Mouse (Mus musculus): ENCODE data around the gene Plekhg5.

Plekhg5 gene

GRCm38 (mm10) chr4:152097911-152098799 lies 25.9 kb downstream of the Plekhg5 start:
- peak; percentile 62 to 68 for DNase-seq

GRCm38 (mm10) chr4:152100541-152100940 lies 28.2 kb downstream of the Plekhg5 start:
- DNase-seq, result no peak

DNA sequence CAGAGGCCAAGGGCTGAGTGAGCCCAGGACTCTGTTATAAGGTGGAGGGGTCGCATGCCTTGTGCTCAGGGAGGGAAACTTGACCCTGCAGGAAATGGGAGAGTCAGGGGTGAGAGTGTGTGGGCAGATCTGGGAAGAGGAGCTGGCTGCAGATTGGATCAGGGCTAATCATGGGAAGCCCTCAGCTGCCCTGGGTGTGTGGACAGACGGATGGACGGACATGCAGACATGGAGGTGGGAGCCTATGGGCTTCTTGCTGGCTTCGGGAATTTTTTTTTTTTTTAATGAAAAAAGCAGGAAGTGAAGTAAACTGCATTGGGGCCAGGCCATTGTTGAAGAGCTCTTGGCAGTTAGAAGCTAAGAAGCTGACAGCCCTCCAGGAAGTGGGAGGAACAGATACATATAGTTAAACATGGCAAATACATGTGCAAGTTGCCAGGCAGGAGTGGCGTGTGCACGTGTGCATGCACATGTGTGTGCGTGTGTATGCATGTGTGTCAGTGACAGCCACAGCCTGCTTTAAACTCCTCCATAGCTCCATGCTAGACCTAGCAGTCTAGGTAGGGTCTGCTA lies 28.9 kb downstream of the Plekhg5 start:
- DNase-seq, result no peak

DNA sequence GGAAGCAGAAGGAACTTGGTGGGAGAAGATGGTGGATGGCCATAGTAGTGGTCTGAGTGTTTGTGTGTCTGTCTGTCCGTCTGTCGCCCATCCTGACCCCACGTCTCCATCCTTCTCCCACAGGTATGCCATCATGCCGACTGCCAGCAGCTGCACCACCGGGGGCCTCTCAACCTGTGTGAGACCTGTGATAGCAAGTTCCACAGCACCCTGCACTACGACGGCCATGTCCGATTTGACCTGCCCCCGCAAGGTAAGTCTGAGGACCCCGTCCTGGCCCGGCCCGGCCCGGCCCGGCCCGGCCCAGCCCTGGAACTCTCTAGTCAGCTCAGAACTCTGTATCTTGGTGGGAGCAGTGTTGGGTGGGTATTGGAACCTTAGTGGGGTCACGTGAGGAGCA lies 29.6 kb downstream of the Plekhg5 start:
- DNase-seq, result no peak

DNA sequence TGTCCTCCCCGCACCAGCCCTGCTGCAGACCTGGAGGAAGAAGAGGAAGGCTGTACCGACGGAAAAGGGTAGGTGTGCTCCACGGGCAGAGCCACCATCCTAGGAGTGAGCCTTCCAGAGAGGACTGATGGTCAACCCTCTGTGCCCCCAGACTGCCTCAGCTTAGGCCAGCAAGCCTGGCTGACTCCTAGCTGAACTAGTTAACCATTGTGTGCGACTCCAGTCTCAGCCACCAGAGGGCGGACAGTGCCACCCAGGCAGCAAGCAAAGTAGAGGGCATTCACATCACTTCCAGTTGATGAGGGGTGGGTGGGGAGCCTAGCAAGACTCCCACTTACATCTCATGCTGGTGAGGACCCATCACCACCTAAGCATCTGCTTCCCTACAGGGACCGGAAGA lies 30.7 kb downstream of the Plekhg5 start:
- DNase-seq, result peak; percentile 86 to 92

DNA sequence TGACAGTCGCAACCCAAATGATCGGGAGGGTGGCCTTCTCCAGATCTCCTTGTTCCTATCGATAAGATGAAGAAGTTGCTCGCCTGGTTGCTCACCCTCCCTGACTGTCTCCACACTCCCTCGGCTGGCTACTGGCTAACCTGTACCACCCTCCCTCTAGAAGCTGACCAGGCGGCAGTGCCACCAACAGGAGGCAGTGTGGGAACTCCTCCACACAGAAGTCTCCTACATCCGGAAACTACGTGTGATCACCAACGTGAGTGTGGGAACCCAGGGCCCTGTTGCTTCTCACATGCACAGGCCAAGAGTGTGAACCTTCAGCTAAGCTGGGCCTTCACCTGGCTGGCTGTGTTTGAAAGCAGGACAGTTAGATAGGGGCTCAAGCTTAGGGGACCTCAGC lies 34.4 kb downstream of the Plekhg5 start:
- DNase-seq, result no peak

DNA sequence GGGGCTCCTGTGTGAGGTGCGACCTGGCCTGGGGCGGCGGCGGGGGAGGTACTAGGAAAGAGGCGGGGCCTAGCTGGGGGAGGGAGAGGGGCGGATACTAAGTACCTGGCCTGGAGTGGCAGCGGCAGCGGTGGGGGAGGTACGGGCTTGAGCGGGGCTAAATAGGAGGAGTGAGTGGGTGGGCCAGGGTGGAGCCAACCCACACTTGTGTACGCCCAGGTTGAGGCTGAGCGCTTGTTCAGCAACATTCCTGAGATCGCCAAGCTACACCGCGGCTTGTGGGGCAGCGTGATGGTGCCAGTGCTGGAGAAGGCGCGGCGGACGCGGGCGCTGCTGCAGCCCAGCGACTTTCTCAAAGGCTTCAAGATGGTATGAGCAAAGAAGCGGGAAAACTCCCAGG lies 35.2 kb downstream of the Plekhg5 start:
- peak; percentile 91 to 97 for DNase-seq

- DNase-seq, result peak; percentile 91 to 95
Observed at GRCm38 (mm10) chr4:152107971-152108509, 35.7 kb downstream of the Plekhg5 start.

DNA sequence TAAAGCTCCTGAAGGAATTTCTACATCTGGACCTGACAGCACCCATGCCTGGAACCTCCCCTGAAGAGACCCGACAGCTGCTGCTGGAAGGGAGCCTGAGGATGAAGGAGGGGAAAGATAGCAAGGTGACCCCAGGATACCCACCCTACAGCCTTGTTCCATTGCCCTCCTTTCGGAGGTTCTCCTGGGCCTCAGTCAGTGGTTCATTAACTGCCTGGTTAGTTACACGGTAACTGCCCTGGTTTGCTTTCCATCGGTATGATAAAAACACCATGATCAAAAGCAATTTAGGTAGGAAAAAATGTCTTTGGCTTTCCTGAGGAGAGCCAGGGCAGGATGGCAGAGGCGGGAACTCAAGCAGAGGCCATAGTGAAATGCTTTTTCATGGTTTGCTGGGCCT lies 36.4 kb downstream of the Plekhg5 start:
- DNase-seq, result no peak

DNA sequence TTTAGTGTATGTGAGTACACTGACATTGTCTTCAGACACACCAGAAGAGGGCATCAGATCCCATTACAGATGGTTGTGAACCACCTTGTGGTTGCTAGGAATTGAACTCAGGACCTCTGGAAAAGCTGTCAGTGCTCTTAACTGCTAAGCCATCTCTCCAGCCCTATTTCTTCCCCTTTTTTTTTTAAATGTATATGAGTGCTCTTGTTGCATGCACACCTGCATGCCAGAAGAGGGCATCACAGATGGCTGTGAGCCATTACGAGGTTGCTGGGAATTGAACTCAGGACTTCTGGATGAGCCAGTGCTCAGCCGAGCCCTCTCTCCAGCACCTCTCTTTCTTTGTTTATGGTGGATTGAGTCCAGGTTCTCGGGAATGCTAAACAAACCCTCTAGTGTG lies 37.2 kb downstream of the Plekhg5 start:
- no peak for DNase-seq

DNA sequence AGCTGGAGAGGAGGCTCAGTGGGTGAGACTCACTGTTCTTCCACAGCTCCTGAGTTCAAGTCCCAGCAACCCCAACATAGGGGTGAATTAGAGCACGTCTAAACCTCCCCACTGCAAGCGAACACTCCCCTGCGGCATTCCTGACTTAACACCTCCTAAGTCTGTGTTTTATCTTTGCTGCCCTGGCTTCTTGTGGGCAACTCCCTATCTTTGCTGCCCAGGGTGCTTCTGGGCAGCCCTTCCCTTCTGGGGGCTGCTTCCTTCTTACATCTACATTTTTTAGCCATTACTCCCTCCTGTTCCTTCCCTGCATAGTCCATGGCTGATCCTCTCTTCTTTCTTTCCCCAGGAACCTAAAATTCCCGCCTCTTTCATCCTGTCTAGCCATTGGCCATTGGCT lies 38.4 kb downstream of the Plekhg5 start:
- no peak for DNase-seq

DNA sequence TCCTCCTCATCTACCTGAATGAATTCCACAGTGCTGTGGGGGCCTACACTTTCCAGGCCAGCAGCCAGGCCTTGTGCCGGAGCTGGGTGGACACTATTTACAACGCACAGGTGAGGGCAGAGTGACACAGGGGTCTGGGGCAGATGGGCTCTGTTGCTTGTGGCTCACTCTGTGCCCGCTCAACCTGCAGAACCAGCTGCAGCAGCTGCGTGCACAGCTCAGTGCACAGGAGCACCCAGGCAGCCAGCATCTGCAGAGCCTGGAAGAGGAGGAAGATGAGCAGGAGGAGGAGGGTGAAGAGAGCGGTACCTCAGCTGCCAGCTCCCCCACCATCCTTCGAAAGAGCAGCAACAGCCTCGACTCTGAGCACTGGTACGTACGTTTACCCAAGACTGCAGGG lies 40.0 kb downstream of the Plekhg5 start:
- DNase-seq, result no peak

- DNase-seq, result no peak
Observed at GRCm38 (mm10) chr4:152114080-152114479, 41.8 kb downstream of the Plekhg5 start.

DNA sequence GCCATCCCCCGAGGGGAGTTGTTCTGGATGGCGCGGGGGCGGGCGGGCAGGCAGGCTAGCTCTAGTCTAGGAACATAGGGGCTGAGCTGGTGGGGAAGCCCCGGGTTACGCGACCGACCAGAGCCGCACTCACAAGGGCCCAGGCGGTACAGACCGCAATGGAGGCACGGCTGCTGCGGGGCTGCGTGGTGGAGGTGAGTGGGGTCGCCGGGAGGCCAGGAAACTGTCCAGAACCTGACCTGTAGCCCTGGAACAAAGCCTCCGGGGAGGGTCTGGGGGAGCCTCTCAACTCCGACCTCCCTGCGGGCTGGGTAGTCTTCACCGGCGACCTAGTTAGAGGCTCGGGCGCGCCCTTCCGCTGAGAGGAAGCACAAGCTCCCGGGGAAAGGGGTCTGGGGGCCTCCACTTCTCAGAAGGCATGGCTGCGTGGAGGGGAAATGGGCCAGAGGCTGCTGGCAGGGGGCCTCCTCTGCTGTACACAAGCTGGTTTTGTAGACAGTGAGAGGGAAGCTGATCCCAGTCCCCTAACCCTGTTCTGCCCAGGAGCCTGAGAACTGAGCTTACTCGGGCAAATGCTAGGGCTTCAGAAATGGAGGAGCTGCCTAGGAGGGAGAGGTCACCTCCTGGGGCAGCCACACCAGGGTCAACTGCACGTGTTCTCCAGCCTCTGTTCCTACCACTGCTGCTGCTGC lies 43.8 kb downstream of the Plekhg5 start, which contains the start of gene Tnfrsf25:
Gene Tnfrsf25, plus strand, starts transcription at position 14 of the 692 bp plus-strand sequence.
- DNase-seq, result no peak

DNA sequence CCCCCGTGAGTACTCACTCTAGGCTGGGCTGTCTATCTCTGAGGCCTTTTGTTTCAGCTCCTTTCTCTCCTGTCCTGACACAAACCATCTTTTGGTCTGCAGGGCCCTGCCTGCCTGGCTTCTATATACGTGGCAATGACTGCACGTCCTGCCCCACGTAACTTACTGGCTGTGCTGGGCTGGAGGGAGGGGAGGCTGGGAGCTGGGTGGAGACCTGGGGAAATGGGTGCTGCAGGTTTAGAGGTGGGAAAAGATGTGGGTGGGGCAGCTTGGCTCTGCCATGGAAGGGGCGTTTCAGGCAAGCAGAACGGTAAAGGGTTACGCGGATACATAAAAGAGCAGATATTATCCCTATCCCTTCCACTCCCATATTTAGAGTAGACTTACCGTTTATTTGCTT lies 45.2 kb downstream of the Plekhg5 start:
- no peak for DNase-seq

DNA sequence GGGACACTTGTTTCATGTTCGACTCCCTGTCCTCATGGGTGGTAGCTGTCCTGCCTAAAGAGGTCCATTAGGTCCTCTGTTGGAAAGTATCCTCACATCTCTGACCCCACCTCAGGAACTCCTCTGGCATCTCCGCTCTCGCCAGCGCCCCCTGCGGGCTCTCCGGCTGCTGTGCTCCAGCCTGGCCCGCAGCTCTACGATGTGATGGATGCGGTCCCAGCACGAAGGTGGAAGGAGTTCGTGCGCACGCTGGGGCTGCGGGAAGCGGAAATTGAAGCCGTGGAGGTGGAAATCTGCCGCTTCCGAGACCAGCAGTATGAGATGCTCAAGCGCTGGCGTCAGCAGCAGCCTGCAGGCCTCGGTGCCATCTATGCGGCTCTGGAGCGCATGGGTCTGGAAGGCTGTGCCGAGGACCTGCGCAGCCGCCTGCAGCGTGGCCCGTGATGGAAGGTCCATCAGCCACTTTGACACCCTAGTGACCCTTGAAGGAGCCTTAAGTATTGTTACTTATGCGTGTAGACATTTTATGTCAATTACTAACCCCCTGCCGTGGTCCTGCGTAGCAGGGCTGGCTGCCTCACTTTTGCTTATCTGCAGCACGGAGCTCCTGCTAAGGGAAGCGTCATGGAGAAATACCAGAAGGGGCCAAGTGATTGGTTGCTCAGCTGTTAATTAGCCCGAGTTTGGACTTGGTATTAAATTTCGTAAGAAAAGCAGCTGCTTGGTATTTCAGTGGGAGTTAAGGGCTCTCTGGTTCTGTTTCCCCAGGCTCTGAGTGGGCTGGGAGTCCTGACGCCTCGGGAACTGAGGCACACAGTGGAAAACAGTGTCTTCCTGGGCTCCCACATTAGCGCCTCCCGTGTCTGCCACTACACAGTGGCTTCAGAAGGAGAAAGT lies 47.3 kb downstream of the Plekhg5 start:
- peak; percentile 70 for DNase-seq

GRCm38 (mm10) chr4:152120311-152121182 lies 48.2 kb downstream of the Plekhg5 start:
- DNase-seq, result no peak

GRCm38 (mm10) chr4:152121183-152121505 lies 48.8 kb downstream of the Plekhg5 start:
- DNase-seq, result no peak

GRCm38 (mm10) chr4:152124361-152124961 lies 52.2 kb downstream of the Plekhg5 start:
- DNase-seq, result no peak

DNA sequence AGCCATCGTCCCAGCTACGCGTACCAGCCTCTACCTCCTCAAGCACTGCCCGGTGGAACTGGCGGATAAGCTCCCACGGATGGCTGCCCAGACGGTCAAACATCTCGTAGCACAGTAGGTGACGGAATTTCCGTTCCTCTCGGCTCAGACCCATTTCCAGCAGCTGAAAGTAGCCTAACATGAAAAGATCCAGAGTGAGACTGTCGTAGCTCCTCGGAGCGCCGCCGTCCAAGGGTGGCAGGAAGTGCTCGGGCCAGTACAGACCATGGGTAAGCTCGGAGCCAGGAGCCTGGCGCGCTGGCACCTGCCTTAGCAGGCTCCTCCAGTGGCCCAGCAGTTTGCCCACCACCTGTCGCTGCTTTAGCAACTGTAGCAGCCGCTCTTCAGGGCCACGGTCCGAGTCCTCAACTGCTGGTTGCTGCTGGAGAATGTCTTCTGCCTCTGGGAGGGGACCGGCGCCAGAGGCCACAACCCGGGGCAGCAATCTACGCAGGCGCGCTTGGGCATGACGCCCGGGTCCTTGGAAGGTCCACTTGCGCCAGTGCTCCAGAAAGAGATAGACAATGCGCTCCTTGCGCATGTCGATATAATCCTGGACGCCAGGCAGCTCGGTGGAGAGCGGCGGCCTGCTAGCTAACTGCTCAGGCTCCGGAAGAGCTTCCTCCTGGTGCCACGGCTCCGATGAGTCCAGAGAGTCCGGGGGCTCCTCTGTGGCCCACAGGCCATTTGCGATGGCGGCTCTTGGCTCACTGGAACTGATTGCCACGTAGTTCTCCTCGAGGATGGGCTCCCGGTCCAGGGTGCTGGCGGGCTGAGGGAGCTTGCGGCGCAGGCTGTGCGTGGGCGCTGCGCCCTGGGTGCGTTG lies 53.1 kb downstream of the Plekhg5 start:
- no peak for DNase-seq

Data from kidney, postnatal 25 days (tissue).